Mouse (Mus musculus): ENCODE measurements around the gene Vmn1r116. TPM values are rescaled to one million over a fixed set of nuclear protein-coding genes. Genes with fewer than 3 reads are reported as not detected.
"Not testable (repeated sequence)": the region's sequence is repeated elsewhere in the genome, so short reads cannot be mapped to it uniquely, and the experiment has no call there.

Gene Vmn1r116
- polyA plus RNA-seq (2015; fragmentation: Nextera tagmentation; extraction: Ambion mirVana): not detected in 2 replicates

GRCm38 (mm10) chr7:20871956-20872355, at the start of gene Vmn1r116:
TSS of gene Vmn1r116 (plus strand) at chr7:20872256.
- H3K4me2 ChIP-seq; H3K4me1 ChIP-seq (replicated peaks); H3K4me3 ChIP-seq; H3K27ac ChIP-seq; H3K9me3 ChIP-seq; H3K27me3 ChIP-seq; H3K9ac ChIP-seq; H3K36me3 ChIP-seq; ATAC-seq (ENCODE audit: low FRiP score): not testable (repeated sequence)
- WGBS: 68% methylated on average over 3 of the region's 3 CpGs

DNA sequence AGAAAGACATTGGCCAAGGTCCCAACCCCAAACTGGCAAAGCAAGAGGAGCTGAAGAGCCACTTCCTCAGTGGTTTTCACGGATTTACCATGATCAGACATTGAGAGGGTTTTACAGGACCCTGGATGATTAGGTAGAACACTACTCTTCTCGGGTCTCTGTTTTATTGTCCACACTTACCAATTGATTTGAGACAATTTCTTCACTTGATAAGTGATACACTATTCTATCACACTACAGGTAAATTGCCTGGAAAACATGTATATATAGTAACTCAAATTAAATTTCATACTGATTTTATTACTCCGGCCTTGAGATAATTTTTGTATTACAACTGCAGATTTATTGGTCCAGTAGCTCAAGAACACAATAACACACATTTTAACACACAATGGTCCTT, 27.2 kb upstream of the Vmn1r116 start, which contains the start of gene Vmn1r115:
Gene Vmn1r115, minus strand, starts transcription at position 101 of the 400 bp plus-strand sequence.
- not testable (repeated sequence) for H3K4me2 ChIP-seq; H3K36me3 ChIP-seq; H3K9me3 ChIP-seq; H3K27ac ChIP-seq; H3K4me3 ChIP-seq; H3K4me1 ChIP-seq (replicated peaks); ATAC-seq (ENCODE audit: low FRiP score); H3K27me3 ChIP-seq; H3K9ac ChIP-seq
- 91% methylated on average over 1 of the region's 3 CpGs for WGBS

DNA sequence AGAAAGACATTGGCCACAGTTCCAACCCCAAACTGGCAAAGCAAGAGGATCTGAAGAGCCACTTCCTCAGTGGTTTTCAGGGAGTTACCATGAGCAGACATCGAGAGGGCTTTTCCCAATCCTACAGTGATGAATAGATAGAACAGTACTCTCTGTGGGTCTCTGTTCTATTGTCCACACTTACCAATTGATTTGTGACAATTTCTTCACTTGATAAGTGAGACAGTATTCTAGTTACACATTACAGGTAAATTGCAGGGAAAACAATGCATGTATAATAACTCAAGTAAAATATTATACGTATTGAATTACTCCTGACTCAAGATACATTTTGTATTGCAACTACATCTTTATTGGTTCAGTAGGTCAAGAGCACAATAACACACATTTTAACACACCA, 12.0 kb downstream of the Vmn1r116 start, which contains the start of gene Vmn1r117:
Gene Vmn1r117, minus strand, starts transcription at position 101 of the 400 bp plus-strand sequence.
- ATAC-seq (ENCODE audit: low FRiP score); H3K4me1 ChIP-seq (replicated peaks): not testable (repeated sequence)

DNA sequence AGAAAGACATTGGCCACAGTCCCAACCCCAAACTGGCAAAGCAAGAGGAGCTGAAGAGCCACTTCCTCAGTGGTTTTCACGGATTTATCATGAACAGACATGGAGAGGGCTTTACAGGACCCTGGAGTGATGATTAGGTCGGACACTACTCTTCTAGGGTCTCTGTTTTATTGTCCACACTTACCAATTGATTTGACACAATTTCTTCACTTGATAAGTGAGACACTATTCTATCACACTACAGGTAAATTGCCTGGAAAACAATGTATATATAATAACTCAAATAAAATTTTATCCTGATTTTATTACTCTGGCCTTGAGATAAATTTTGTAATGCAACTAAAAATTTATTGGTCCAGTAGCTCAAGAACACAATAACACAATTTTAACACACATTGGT, 40.2 kb downstream of the Vmn1r116 start, which contains the start of gene Vmn1r118:
Gene Vmn1r118, minus strand, starts transcription at position 101 of the 400 bp plus-strand sequence.
- H3K9ac ChIP-seq; H3K36me3 ChIP-seq; H3K27me3 ChIP-seq; H3K4me2 ChIP-seq; ATAC-seq (ENCODE audit: low FRiP score); H3K4me1 ChIP-seq (replicated peaks); H3K9me3 ChIP-seq; H3K27ac ChIP-seq; H3K4me3 ChIP-seq: not testable (repeated sequence)
- no CpG with 5 or more reads among the region's 2 CpGs for WGBS

More for the DNA sequence above, 12.0 kb downstream of the Vmn1r116 start, which contains the start of gene Vmn1r117:
- not testable (repeated sequence) for H3K27me3 ChIP-seq, H3K9ac ChIP-seq, H3K36me3 ChIP-seq, H3K4me2 ChIP-seq, H3K9me3 ChIP-seq, H3K4me3 ChIP-seq, H3K27ac ChIP-seq
- no CpG with 5 or more reads among the region's 2 CpGs for WGBS

Other genes starting within 250 kb of the Vmn1r116 start
- not detected in 2 replicates for gene Vmn1r107, start 203.3 kb upstream of the Vmn1r116 start, polyA plus RNA-seq (2015; fragmentation: Nextera tagmentation; extraction: Ambion mirVana)
- gene Vmn1r111, start 169.0 kb upstream of the Vmn1r116 start, polyA plus RNA-seq (2015; fragmentation: Nextera tagmentation; extraction: Ambion mirVana): not detected in 2 replicates
- not detected in 2 replicates for gene Gm10668, start 141.6 kb upstream of the Vmn1r116 start, polyA plus RNA-seq (2015; fragmentation: Nextera tagmentation; extraction: Ambion mirVana)
- gene Vmn1r112, start 101.1 kb upstream of the Vmn1r116 start, polyA plus RNA-seq (2015; fragmentation: Nextera tagmentation; extraction: Ambion mirVana): not detected in 2 replicates
- gene Vmn1r113, start 85.0 kb upstream of the Vmn1r116 start, polyA plus RNA-seq (2015; fragmentation: Nextera tagmentation; extraction: Ambion mirVana): not detected in 2 replicates
- not detected in 2 replicates for gene Vmn1r114, start 60.1 kb upstream of the Vmn1r116 start, polyA plus RNA-seq (2015; fragmentation: Nextera tagmentation; extraction: Ambion mirVana)
- not detected in 2 replicates for gene Vmn1r115, start 27.3 kb upstream of the Vmn1r116 start, polyA plus RNA-seq (2015; fragmentation: Nextera tagmentation; extraction: Ambion mirVana)
- gene Vmn1r117, start 11.9 kb downstream of the Vmn1r116 start, polyA plus RNA-seq (2015; fragmentation: Nextera tagmentation; extraction: Ambion mirVana): not detected in 2 replicates
- gene Vmn1r118, start 40.1 kb downstream of the Vmn1r116 start, polyA plus RNA-seq (2015; fragmentation: Nextera tagmentation; extraction: Ambion mirVana): not detected in 2 replicates
- not detected in 2 replicates for gene Vmn1r119, start 140.2 kb downstream of the Vmn1r116 start, polyA plus RNA-seq (2015; fragmentation: Nextera tagmentation; extraction: Ambion mirVana)
- gene Vmn1r120, start 181.5 kb downstream of the Vmn1r116 start, polyA plus RNA-seq (2015; fragmentation: Nextera tagmentation; extraction: Ambion mirVana): not detected in 2 replicates
- gene Vmn1r121, start 226.3 kb downstream of the Vmn1r116 start, polyA plus RNA-seq (2015; fragmentation: Nextera tagmentation; extraction: Ambion mirVana): not detected in 2 replicates